Mouse (Mus musculus): Measurements from ENCODE around the gene Elavl2. TPM values are rescaled to one million over a fixed set of nuclear protein-coding genes. Genes with fewer than 3 reads are reported as not detected.

Gene Elavl2
- polyA plus RNA-seq, 1 experiment: 2.0 TPM

DNA sequence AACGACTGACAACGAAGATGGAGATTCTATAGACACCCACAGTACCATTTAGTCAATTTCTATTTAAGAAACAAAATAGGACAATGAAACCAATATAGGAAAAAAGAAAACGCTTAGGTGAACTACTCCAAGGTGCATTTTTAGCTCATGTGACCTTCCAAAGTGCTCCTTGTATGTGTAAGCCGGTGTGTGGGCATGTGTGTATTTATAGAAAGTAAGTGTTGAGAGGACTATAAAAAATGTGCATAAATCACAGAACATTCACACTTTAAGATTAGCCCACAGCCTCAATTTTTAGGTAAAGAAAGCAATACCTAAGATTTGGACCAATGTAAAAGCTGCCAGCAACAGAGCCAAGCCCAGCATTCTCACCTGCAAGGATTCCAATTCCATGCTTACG, 51.0 kb downstream of the Elavl2 start:
- TF ChIP-seq POLR2A (IDR thresholded peaks at IDR 0.05; ENCODE audit: low read depth, low read length): no peak
- no peak for TF ChIP-seq CTCF (IDR thresholded peaks at IDR 0.05; ENCODE audit: borderline replicate concordance, insufficient read depth, low read length)

DNA sequence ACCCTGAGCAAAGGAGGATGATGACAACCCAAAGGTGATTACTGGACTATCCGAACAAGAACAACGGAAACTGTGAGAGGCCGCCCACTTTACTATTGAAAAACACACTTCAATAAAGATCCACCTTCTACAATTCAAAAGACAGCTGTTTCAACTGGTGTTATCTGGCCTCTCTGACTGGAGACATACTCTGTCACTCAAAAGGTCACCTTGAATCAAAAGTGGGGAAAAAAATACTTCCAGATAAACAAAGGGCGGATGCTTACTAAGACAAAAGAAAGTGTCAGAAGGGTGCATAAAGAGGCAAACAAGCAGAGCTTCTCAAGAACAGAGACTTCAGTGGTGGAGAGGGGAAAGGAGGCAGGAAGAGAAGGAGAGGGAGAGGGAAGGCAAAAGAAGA, 66.4 kb downstream of the Elavl2 start:
- TF ChIP-seq POLR2A (IDR thresholded peaks at IDR 0.05; ENCODE audit: low read depth, low read length) (no peak), CTCF (IDR thresholded peaks at IDR 0.05; ENCODE audit: borderline replicate concordance, insufficient read depth, low read length) (no peak)
- Histone ChIP-seq H3K4me1 (ENCODE audit: control insufficient read depth, insufficient read depth, low read length) (no peaks in the 10 kb centered on the region), H3K27ac (ENCODE audit: insufficient read depth, low read length) (no peak overlapping the region)

More for the DNA sequence above, 51.0 kb downstream of the Elavl2 start:
- no peaks in the 10 kb centered on the region for H3K4me1 ChIP-seq (ENCODE audit: control insufficient read depth, insufficient read depth, low read length)
- no peak overlapping the region for H3K4me3 ChIP-seq (ENCODE audit: insufficient read depth, low read length)
- no peak overlapping the region for H3K27ac ChIP-seq (ENCODE audit: insufficient read depth, low read length)

DNA sequence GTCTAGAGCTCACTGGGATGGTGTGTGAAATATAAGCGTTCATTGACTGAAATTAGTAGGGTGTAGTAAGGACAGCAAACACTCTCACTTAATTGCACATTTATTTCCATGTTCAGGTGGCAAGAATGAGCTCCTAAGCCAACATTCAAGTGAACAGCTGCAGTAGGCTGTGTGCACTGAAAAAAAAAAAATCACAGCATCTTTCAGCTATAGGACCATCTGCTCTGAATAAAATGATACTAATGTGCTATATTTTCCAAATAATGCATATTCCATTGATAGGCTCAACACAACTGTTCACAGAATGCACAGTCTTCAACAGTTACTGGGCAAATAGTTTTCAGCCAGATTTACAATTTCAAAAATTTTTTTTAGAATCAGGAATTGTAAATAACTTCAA, 89.8 kb downstream of the Elavl2 start:
- no peaks in the 10 kb centered on the region for H3K4me1 ChIP-seq (ENCODE audit: control insufficient read depth, insufficient read depth, low read length)
- no peak overlapping the region for H3K27ac ChIP-seq (ENCODE audit: insufficient read depth, low read length)
- no peak for TF ChIP-seq POLR2A (IDR thresholded peaks at IDR 0.05; ENCODE audit: low read depth, low read length)
- no peak for TF ChIP-seq CTCF (IDR thresholded peaks at IDR 0.05; ENCODE audit: borderline replicate concordance, insufficient read depth, low read length)

More for the DNA sequence above, 66.4 kb downstream of the Elavl2 start:
- H3K4me3 ChIP-seq (ENCODE audit: insufficient read depth, low read length): no peak overlapping the region

DNA sequence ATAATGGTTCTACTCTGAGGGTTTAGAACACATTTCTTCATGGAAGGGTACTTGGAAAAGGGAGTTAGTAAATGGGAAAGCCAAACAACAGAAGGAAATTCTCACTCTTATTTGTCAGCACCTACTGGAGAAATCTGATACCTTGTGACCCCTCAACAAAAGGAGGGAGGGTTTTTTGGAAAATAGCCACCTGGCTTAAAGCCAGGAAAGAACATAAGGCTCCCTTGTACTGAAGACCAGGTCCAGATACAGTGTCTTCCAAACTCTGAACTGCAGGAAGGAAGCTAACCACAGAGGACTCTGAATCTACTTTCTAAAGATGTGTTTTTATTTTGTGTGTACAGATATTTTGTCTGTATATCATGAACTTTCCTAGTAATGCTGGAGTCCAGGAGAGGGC, 102.9 kb downstream of the Elavl2 start:
- Histone ChIP-seq H3K4me3 (ENCODE audit: insufficient read depth, low read length) (no peak overlapping the region), H3K27ac (ENCODE audit: insufficient read depth, low read length) (no peak overlapping the region), H3K4me1 (ENCODE audit: control insufficient read depth, insufficient read depth, low read length) (no peaks in the 10 kb centered on the region)
- no peak for TF ChIP-seq CTCF (IDR thresholded peaks at IDR 0.05; ENCODE audit: borderline replicate concordance, insufficient read depth, low read length)
- no peak for TF ChIP-seq POLR2A (IDR thresholded peaks at IDR 0.05; ENCODE audit: low read depth, low read length)

More for the DNA sequence above, 89.8 kb downstream of the Elavl2 start:
- no peak overlapping the region for H3K4me3 ChIP-seq (ENCODE audit: insufficient read depth, low read length)

DNA sequence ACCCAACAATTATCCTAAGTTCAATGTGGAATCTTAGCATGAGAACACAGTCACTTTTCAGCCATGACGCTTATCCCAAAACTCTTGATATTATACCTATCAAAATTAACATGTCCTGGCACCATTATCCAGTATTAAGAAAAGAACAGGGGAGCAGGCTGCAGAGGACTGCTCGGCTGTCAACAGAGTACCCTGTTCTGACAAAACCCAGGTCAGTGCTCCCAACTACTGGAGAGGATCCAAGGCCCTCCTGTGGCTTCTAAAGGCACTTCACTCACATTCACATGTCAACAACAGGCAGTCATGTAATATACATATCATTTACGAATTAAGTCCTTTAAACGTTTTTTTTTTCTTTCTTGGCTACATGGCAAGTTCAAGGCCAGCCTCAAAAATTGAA, 105.3 kb downstream of the Elavl2 start:
- no peaks in the 10 kb centered on the region for H3K4me1 ChIP-seq (ENCODE audit: control insufficient read depth, insufficient read depth, low read length)
- H3K27ac ChIP-seq (ENCODE audit: insufficient read depth, low read length): no peak overlapping the region
- H3K4me3 ChIP-seq (ENCODE audit: insufficient read depth, low read length): no peak overlapping the region
- no peak for TF ChIP-seq POLR2A (IDR thresholded peaks at IDR 0.05; ENCODE audit: low read depth, low read length)
- TF ChIP-seq CTCF (IDR thresholded peaks at IDR 0.05; ENCODE audit: borderline replicate concordance, insufficient read depth, low read length): no peak

DNA sequence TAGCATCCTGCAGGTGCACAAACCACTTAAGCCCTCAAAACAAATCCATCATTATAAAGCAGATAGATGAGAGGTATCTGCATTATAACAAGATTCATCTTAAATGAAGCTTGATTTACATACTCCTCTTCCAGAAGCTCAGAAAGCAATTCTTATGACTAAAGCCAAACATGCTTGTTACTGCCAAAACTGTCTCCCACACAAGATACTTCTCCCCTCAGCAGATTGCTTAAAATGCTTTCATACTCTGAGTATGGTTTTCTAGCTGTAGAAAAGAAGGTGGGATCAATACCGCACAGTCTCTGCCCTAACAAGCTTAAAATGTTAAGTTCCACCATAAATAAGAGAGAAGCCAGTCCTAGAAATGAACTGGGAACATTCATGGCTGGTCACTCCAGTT, 109.1 kb downstream of the Elavl2 start:
- Histone ChIP-seq H3K27ac (ENCODE audit: insufficient read depth, low read length) (no peak overlapping the region), H3K4me3 (ENCODE audit: insufficient read depth, low read length) (no peak overlapping the region), H3K4me1 (ENCODE audit: control insufficient read depth, insufficient read depth, low read length) (no peaks in the 10 kb centered on the region)
- TF ChIP-seq CTCF (IDR thresholded peaks at IDR 0.05; ENCODE audit: borderline replicate concordance, insufficient read depth, low read length) (no peak), POLR2A (IDR thresholded peaks at IDR 0.05; ENCODE audit: low read depth, low read length) (no peak)

DNA sequence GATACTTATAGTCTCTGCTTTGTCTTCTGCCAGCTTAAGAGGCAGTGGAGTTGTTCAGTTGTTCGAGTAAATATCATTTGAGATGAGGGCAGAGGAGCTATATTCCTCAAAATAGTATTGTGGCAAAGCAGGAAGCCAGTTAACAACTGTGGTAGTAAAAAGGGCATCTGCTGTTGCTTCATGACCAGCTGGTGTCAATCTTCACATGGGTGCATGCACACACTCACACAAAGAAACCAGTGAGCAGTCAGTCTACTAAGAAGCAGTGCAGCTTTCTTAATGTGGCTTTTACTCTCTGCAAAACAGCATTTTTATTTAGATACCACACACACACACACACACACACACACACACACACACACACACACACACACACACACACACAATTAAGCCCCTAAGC, 110.2 kb downstream of the Elavl2 start:
- TF ChIP-seq POLR2A (IDR thresholded peaks at IDR 0.05; ENCODE audit: low read depth, low read length) (no peak), CTCF (IDR thresholded peaks at IDR 0.05; ENCODE audit: borderline replicate concordance, insufficient read depth, low read length) (no peak)
- no peaks in the 10 kb centered on the region for H3K4me1 ChIP-seq (ENCODE audit: control insufficient read depth, insufficient read depth, low read length)
- H3K4me3 ChIP-seq (ENCODE audit: insufficient read depth, low read length): no peak overlapping the region
- H3K27ac ChIP-seq (ENCODE audit: insufficient read depth, low read length): no peak overlapping the region

DNA sequence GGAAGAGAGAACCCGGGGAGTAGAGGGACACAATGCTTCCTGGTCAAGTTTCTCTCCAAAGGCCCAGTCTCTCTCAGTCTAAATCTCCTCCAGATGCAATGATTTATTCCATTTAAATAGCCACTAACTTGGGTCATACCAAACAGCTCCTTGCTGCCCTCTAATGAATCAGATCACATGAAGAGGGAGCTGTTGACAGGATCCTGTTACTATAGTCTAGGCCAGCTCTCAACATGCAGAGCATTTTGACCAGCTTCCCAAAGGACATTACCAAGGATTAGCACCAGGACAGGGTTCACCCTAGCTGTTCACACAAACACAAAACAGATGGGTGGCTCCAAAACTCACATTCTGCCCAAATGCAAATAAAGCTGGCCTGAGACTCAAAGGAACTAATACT, 111.4 kb downstream of the Elavl2 start:
- TF ChIP-seq POLR2A (IDR thresholded peaks at IDR 0.05; ENCODE audit: low read depth, low read length): no peak
- no peak for TF ChIP-seq CTCF (IDR thresholded peaks at IDR 0.05; ENCODE audit: borderline replicate concordance, insufficient read depth, low read length)
- Histone ChIP-seq H3K4me3 (ENCODE audit: insufficient read depth, low read length) (no peak overlapping the region), H3K4me1 (ENCODE audit: control insufficient read depth, insufficient read depth, low read length) (no peaks in the 10 kb centered on the region), H3K27ac (ENCODE audit: insufficient read depth, low read length) (no peak overlapping the region)

DNA sequence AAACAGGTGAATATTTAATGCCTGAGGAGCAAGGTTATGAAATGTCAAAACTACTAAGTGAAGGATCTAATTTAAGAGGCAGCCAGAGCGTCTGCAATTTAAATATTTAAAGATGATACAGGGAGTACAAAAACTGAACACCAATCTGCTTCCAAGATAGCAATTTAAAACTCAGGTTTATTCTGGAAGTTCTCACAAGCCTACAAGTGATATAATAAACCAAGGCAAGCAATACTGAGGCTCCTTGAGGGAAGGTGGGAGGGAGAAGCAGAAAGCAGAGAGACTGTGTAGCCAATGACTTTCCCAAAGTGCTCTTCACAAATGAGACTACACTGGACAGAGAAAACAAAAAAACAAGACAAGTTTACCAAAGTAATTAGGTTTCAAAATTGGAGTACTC, 132.2 kb downstream of the Elavl2 start:
- H3K4me3 ChIP-seq (ENCODE audit: insufficient read depth, low read length): no peak overlapping the region
- no peaks in the 10 kb centered on the region for H3K4me1 ChIP-seq (ENCODE audit: control insufficient read depth, insufficient read depth, low read length)
- TF ChIP-seq POLR2A (IDR thresholded peaks at IDR 0.05; ENCODE audit: low read depth, low read length) (no peak), CTCF (IDR thresholded peaks at IDR 0.05; ENCODE audit: borderline replicate concordance, insufficient read depth, low read length) (no peak)
- no peak overlapping the region for H3K27ac ChIP-seq (ENCODE audit: insufficient read depth, low read length)

DNA sequence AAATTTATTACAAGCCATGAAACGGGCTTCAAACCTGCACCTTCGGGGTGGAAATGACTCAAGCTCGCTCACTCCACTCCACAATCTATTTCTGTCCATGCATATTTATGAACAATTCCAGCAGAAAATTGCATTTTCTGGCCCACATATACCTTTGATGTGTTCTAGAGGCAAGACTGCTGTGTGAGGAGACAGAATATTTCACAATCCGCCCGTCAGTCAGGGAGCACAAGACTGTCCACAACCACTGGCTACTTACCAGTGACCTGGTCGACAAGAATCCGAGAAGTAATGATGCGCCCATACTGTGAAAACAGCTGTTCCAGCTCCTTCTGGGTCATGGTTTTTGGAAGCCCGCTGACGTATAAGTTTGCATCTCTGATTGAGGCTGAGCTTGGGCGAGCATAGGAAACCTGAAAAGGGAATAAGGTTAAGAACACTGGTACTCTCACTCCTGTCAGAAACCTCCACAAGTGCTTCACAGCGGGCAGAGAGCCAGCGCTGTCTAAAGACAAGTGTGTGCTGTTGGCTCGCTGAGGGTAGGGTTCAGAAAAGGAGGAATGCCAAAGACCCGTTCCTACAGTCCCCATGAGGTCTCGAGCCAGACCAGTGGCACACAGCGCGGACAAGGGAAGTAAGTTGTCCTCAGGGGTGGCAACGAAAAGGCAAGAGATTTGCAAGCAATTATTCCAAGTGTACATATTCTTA, 136.7 kb downstream of the Elavl2 start:
- TF ChIP-seq CTCF (IDR thresholded peaks at IDR 0.05; ENCODE audit: borderline replicate concordance, insufficient read depth, low read length) (no peak), POLR2A (IDR thresholded peaks at IDR 0.05; ENCODE audit: low read depth, low read length) (no peak)
- Histone ChIP-seq H3K4me1 (ENCODE audit: control insufficient read depth, insufficient read depth, low read length) (no peaks in the 10 kb centered on the region), H3K4me3 (ENCODE audit: insufficient read depth, low read length) (no peak overlapping the region), H3K27ac (ENCODE audit: insufficient read depth, low read length) (no peak overlapping the region)

Data from embryonic fibroblast, embryonic 13.5 days (primary cell).